Mouse (Mus musculus): ENCODE measurements around the gene Olfr320.
"Not testable (repeated sequence)": the region's sequence is repeated elsewhere in the genome, so short reads cannot be mapped to it uniquely, and the experiment has no call there.

The Olfr320 gene

GRCm38 (mm10) chr11:58680799-58681198, at the start of gene Olfr320:
Olfr320 (plus strand) TSS chr11:58681099.
- in situ Hi-C loops (cut with MboI; ENCODE audit: low sequenced_read_pairs): no loop called here

- in situ Hi-C loops (cut with MboI; ENCODE audit: low sequenced_read_pairs): loop anchor here (25.0 kb wide), 1 partner anchor 398 kb away; no protein-coding TSS in a partner anchor
These were observed 46.0 kb upstream of the Olfr320 start for GRCm38 (mm10) chr11:58634878-58635277.

- in situ Hi-C loops (cut with MboI; ENCODE audit: low sequenced_read_pairs): loop anchor here (25.0 kb wide), 1 partner anchor 399 kb away; no protein-coding TSS in a partner anchor
These were observed 44.4 kb upstream of the Olfr320 start for GRCm38 (mm10) chr11:58636376-58636977.

- in situ Hi-C loops (cut with MboI; ENCODE audit: low sequenced_read_pairs): loop anchor here (25.0 kb wide), 1 partner anchor 401 kb away; no protein-coding TSS in a partner anchor
These were observed 42.7 kb upstream of the Olfr320 start for GRCm38 (mm10) chr11:58638176-58638701.

- in situ Hi-C loops (cut with MboI; ENCODE audit: low sequenced_read_pairs): loop anchor here (25.0 kb wide), 1 partner anchor 403 kb away; no protein-coding TSS in a partner anchor
These were observed 40.5 kb upstream of the Olfr320 start, which contains the start of gene Trim58 for GRCm38 (mm10) chr11:58640272-58640867. Trim58 (plus strand) TSS chr11:58640465.

- in situ Hi-C loops (cut with MboI; ENCODE audit: low sequenced_read_pairs): loop anchor here (25.0 kb wide), 1 partner anchor 404 kb away; no protein-coding TSS in a partner anchor
These were observed 39.8 kb upstream of the Olfr320 start for GRCm38 (mm10) chr11:58641057-58641456.

- in situ Hi-C loops (cut with MboI; ENCODE audit: low sequenced_read_pairs): loop anchor here (25.0 kb wide), 1 partner anchor 404 kb away; no protein-coding TSS in a partner anchor
These were observed 39.1 kb upstream of the Olfr320 start for GRCm38 (mm10) chr11:58641638-58642358.

GRCm38 (mm10) chr11:58643350-58643749, 37.5 kb upstream of the Olfr320 start:
- in situ Hi-C loops (cut with MboI; ENCODE audit: low sequenced_read_pairs): loop anchor here (25.0 kb wide), 1 partner anchor 406 kb away; no protein-coding TSS in a partner anchor

- in situ Hi-C loops (cut with MboI; ENCODE audit: low sequenced_read_pairs): no loop called here
These were observed 25.7 kb upstream of the Olfr320 start for GRCm38 (mm10) chr11:58655151-58655550.

GRCm38 (mm10) chr11:58658596-58658995, 22.3 kb upstream of the Olfr320 start, which contains the start of gene Olfr322:
Olfr322 (plus strand) TSS chr11:58658782.
- in situ Hi-C loops (cut with MboI; ENCODE audit: low sequenced_read_pairs): no loop called here

GRCm38 (mm10) chr11:58669252-58669651, 11.6 kb upstream of the Olfr320 start:
- in situ Hi-C loops (cut with MboI; ENCODE audit: low sequenced_read_pairs): no loop called here

- in situ Hi-C loops (cut with MboI; ENCODE audit: low sequenced_read_pairs): no loop called here
These were observed 9.1 kb upstream of the Olfr320 start for GRCm38 (mm10) chr11:58671825-58672224.

GRCm38 (mm10) chr11:58698862-58699261, 18.0 kb downstream of the Olfr320 start, which contains the start of gene Olfr319:
Olfr319 (plus strand) TSS chr11:58699162.
- in situ Hi-C loops (cut with MboI; ENCODE audit: low sequenced_read_pairs): no loop called here

GRCm38 (mm10) chr11:58709086-58709485, 28.2 kb downstream of the Olfr320 start:
- in situ Hi-C loops (cut with MboI; ENCODE audit: low sequenced_read_pairs): no loop called here

GRCm38 (mm10) chr11:58717723-58718122, 36.8 kb downstream of the Olfr320 start:
- in situ Hi-C loops (cut with MboI; ENCODE audit: low sequenced_read_pairs): not testable (repeated sequence)

GRCm38 (mm10) chr11:58719701-58720100, 38.8 kb downstream of the Olfr320 start:
- in situ Hi-C loops (cut with MboI; ENCODE audit: low sequenced_read_pairs): no loop called here

- in situ Hi-C loops (cut with MboI; ENCODE audit: low sequenced_read_pairs): no loop called here
These were observed 43.0 kb downstream of the Olfr320 start, which contains the start of gene Olfr318 for GRCm38 (mm10) chr11:58723914-58724313. Olfr318 (minus strand) TSS chr11:58724014.

- in situ Hi-C loops (cut with MboI; ENCODE audit: low sequenced_read_pairs): not testable (repeated sequence)
These were observed 47.2 kb downstream of the Olfr320 start for GRCm38 (mm10) chr11:58727896-58728650.

- in situ Hi-C loops (cut with MboI; ENCODE audit: low sequenced_read_pairs): no loop called here
These were observed 52.5 kb downstream of the Olfr320 start for GRCm38 (mm10) chr11:58733372-58733771.

Data from CH12F3 (cell line).